Mouse (Mus musculus) frontal cortex, postnatal 10 days (tissue): ENCODE measurements at regions not wholly inside any gene's neighbourhood (a gene's known extent, or its start where the extent isn't known, plus 50 kb on each side); places are given as distances from the start of the nearest gene placed in this dataset.
A peak's percentile ranks its signal among the peaks of the same experiment; 100 is the strongest.
"Not testable (repeated sequence)": the region's sequence is repeated elsewhere in the genome, so short reads cannot be mapped to it uniquely, and the experiment has no call there.

ENCODE experiments used
- DNase-seq, 2 experiments: peaks; one replicate each; pipeline ENCODE4 v3.0.0; 2022; ENCODE audit warnings: low spot score in 2 of 2, mixed read lengths in 1 of 2

- DNase-seq, result no peak
Observed at GRCm38 (mm10) chr16:30190935-30191514, 76.3 kb downstream of the Cpn2 start.

GRCm38 (mm10) chr16:30193294-30194261, 73.7 kb downstream of the Cpn2 start:
- peak in 1 of 2 experiments; percentile 36 for DNase-seq

- no peak for DNase-seq
Observed at GRCm38 (mm10) chr16:30194836-30195235, 72.5 kb downstream of the Cpn2 start.

- DNase-seq, result not testable (repeated sequence)
Observed at GRCm38 (mm10) chr16:30195859-30196258, 71.4 kb downstream of the Cpn2 start.

- no peak for DNase-seq
Observed at GRCm38 (mm10) chr16:30197351-30197750, 69.9 kb downstream of the Cpn2 start.

GRCm38 (mm10) chr16:30199836-30200235, 67.5 kb downstream of the Cpn2 start:
- no peak for DNase-seq

- no peak for DNase-seq
Observed at GRCm38 (mm10) chr16:30204144-30204543, 63.2 kb downstream of the Cpn2 start.

- DNase-seq, result no peak
Observed at GRCm38 (mm10) chr16:30205314-30205815, 61.9 kb downstream of the Cpn2 start.

- no peak for DNase-seq
Observed at GRCm38 (mm10) chr16:30205816-30206356, 61.4 kb downstream of the Cpn2 start.
